Mouse (Mus musculus): ENCODE data around the gene 4930469K13Rik. TPM values are rescaled to one million over a fixed set of nuclear protein-coding genes. Genes with fewer than 3 reads are reported as not detected.
A peak's percentile ranks its signal among the peaks of the same experiment; 100 is the strongest.

The 4930469K13Rik gene
- polyA plus RNA-seq, 1 experiment = not detected

DNA sequence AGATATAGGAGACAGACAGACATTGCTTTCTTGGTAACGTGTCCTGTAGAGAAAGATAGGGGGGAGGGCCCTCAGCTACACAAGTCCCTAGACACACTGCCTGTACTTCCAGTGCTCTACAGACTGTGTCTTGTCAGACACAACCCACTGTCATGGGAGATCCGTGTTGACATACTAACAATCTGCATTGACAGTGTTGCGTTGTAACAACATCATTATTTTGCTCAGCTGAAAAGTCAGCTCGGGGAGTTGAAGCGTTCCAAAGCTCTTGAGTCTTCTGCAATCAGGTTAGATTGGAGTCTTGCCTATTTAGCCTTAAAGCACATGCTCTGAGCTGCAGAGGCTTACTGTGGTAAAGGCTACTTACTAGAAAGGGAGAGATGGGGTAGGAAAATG lies 50.8 kb downstream of the 4930469K13Rik start:
- H3K4me1 ChIP-seq (ENCODE audit: control insufficient read depth, insufficient read depth, insufficient read length) = peaks cover 6% of the 10 kb centered on the region; the same call in 1 of the 2 replicates
- no peaks in the 10 kb centered on the region for H3K36me3 ChIP-seq (ENCODE audit: control insufficient read depth, insufficient read depth, low read length)
- TF ChIP-seq CTCF (IDR thresholded peaks at IDR 0.05; ENCODE audit: extremely low read depth, insufficient read depth, insufficient read length, insufficient replicate concordance) (no peak), POLR2A (IDR thresholded peaks at IDR 0.05; ENCODE audit: low read depth, low read length) (no peak)
- H3K27me3 ChIP-seq (ENCODE audit: control insufficient read depth, insufficient read depth, low read length) = no peaks in the 10 kb centered on the region
- peak overlapping the region; percentile 69 for H3K4me3 ChIP-seq (ENCODE audit: extremely low read depth, insufficient read depth, insufficient read length)
- H3K27ac ChIP-seq (ENCODE audit: insufficient read depth, low read length) = peak overlapping the region; percentile 91
- no peak for DNase-seq (ENCODE audit: low read depth in 1 of 2, low spot score in 2 of 2)
- WGBS = 14% methylated on average over 5 of the region's 5 CpGs

DNA sequence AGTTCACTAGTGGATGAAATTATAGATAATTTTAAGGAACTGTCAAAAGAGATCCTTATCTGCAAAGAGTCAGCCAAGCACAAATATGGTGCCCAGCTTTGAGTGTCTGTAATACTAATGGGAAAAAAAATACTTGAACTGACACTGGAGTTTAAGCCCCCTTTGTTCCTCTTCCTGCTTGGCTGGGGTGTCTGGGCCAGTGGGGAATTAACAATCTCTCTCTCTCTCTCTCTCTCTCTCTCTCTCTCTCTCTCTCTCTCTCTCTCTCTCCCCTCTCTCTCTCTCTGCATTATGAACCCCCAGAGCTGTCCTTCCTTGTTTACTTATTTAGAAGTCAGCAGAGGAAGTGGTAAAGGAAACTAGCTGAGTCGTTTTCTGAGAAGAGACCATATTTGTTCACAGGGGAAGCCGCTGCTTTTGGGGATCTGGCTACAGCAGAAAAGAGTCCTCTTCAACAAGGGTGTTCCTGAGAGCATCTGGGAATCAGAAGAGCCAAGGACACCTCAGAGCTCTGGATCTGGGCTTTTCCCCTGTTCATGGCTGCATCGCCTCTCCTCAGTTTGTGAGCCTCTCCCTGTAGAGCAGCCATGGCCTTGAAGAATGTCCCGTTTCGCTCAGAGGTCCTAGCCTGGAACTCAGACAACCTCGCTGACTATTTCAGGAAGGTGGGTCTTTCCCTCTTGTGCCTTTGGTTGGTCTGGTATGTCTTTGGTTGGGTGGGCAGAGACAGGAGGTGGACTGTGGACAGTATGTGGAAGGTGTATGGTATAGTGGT lies 51.4 kb downstream of the 4930469K13Rik start, which contains the start of gene Lcp2:
Gene Lcp2, plus strand, starts transcription at position 154 of the 775 bp plus-strand sequence.
- Histone ChIP-seq H3K36me3 (ENCODE audit: control insufficient read depth, insufficient read depth, low read length) (no peaks in the 10 kb centered on the region), H3K4me3 (ENCODE audit: extremely low read depth, insufficient read depth, insufficient read length) (peak within 1 kb of the TSS; percentile 69), H3K27me3 (ENCODE audit: control insufficient read depth, insufficient read depth, low read length) (no peaks in the 10 kb centered on the region), H3K4me1 (ENCODE audit: control insufficient read depth, insufficient read depth, insufficient read length) (peaks cover 6% of the 10 kb centered on the region; the same call in 1 of the 2 replicates), H3K27ac (ENCODE audit: insufficient read depth, low read length) (peak within 1 kb of the TSS; percentile 91)
- DNase-seq (ENCODE audit: low read depth in 1 of 2, low spot score in 2 of 2) = no peak
- TF ChIP-seq POLR2A (IDR thresholded peaks at IDR 0.05; ENCODE audit: low read depth, low read length) = no peak; the same call in 1 of the 2 replicates
- no peak for TF ChIP-seq CTCF (IDR thresholded peaks at IDR 0.05; ENCODE audit: extremely low read depth, insufficient read depth, insufficient read length, insufficient replicate concordance)
- WGBS = 9% methylated on average over 6 of the region's 6 CpGs

DNA sequence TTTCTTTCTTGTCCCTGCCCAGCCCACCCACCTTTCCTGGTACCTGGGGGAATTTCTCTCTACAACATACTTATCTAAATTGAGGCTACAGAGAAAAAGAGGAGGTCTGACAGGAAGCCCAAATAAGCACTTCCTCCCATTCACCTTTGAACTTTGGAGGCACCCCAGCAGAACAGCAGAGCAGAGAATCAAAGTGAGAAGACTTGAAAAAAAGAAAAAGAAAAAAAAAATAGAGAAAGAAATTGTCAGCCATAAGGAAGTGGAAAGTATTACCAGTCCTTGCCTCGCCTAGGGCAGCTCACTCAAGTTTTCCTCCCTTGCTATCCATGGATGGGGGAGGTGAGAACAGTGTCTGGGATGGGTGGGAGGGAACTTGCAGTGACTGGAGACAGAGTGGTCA lies 55.5 kb downstream of the 4930469K13Rik start:
- Histone ChIP-seq H3K27me3 (ENCODE audit: control insufficient read depth, insufficient read depth, low read length) (no peaks in the 10 kb centered on the region), H3K36me3 (ENCODE audit: control insufficient read depth, insufficient read depth, low read length) (no peaks in the 10 kb centered on the region), H3K27ac (ENCODE audit: insufficient read depth, low read length) (peak overlapping the region; percentile 22; the same call in 1 of the 2 replicates), H3K4me1 (ENCODE audit: control insufficient read depth, insufficient read depth, insufficient read length) (peaks cover 6% of the 10 kb centered on the region; the same call in 1 of the 2 replicates), H3K4me3 (ENCODE audit: extremely low read depth, insufficient read depth, insufficient read length) (no peak overlapping the region)
- WGBS = 35% methylated on average over 1 of the region's 1 CpGs
- DNase-seq (ENCODE audit: low read depth in 1 of 2, low spot score in 2 of 2) = no peak
- TF ChIP-seq POLR2A (IDR thresholded peaks at IDR 0.05; ENCODE audit: low read depth, low read length) = no peak
- TF ChIP-seq CTCF (IDR thresholded peaks at IDR 0.05; ENCODE audit: extremely low read depth, insufficient read depth, insufficient read length, insufficient replicate concordance) = no peak

DNA sequence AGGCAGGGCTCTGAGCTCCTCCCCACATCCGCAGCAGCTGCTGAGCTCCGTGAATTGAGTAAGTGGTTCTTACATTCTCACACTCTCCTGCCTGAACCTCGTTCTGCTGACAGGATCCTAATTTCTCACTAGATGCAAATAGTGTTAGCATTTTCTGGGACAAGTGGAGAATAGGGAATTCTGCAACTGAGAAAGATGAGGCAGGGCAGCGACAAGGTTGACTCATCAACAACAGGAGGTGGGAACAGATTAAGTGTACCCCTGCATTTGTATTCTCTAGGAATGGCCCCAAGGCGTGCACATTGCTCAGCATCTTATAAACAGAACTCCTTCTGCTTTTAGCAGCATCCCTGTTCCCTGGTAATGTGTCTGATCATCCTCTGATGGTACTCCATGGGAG lies 58.3 kb downstream of the 4930469K13Rik start:
- H3K4me3 ChIP-seq (ENCODE audit: extremely low read depth, insufficient read depth, insufficient read length) = no peak overlapping the region
- H3K27ac ChIP-seq (ENCODE audit: insufficient read depth, low read length) = no peak overlapping the region
- TF ChIP-seq CTCF (IDR thresholded peaks at IDR 0.05; ENCODE audit: extremely low read depth, insufficient read depth, insufficient read length, insufficient replicate concordance) (no peak), POLR2A (IDR thresholded peaks at IDR 0.05; ENCODE audit: low read depth, low read length) (no peak)
- H3K36me3 ChIP-seq (ENCODE audit: control insufficient read depth, insufficient read depth, low read length) = no peaks in the 10 kb centered on the region
- H3K27me3 ChIP-seq (ENCODE audit: control insufficient read depth, insufficient read depth, low read length) = no peaks in the 10 kb centered on the region
- peaks cover 6% of the 10 kb centered on the region; the same call in 1 of the 2 replicates for H3K4me1 ChIP-seq (ENCODE audit: control insufficient read depth, insufficient read depth, insufficient read length)
- WGBS = 90% methylated on average over 5 of the region's 5 CpGs
- DNase-seq (ENCODE audit: low read depth in 1 of 2, low spot score in 2 of 2) = no peak

DNA sequence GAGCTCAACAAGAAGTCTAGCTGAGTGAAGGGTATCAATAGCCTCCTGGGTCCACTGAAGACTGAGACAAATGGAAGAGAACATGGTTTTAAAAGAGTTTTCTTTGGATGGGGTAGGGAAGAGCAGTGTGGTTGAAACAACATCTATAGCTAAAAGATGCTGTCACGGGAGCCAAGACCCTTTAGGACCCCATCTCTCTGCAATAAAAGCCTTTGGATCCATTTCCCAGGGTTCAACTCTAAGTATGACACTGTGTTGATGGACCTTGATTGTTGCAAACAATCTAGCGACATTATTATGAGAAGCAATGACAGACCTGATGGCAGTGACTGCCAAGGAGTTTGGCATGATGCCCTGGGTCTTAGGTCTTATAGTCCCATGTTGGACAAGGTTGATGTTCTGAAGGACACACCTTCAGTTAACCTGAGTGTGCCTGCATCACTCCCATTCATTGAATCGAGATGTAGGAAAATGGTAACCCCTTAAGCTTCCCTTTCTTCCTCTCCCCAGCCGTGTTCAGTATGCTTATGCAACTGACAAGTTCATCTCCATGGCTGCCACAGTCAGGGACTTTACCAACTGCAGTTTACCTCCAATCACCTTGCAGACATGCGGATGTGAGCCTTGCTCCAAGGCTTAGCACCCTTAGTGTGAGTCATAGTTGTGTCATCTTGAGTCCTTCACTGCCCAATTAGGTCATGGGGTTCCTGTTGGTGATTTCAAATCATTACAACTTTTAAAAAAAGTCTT lies 62.3 kb downstream of the 4930469K13Rik start:
- TF ChIP-seq POLR2A (IDR thresholded peaks at IDR 0.05; ENCODE audit: low read depth, low read length) = no peak
- no peak overlapping the region for H3K27ac ChIP-seq (ENCODE audit: insufficient read depth, low read length)
- H3K36me3 ChIP-seq (ENCODE audit: control insufficient read depth, insufficient read depth, low read length) = no peaks in the 10 kb centered on the region
- WGBS = 78% methylated on average over 5 of the region's 5 CpGs
- H3K27me3 ChIP-seq (ENCODE audit: control insufficient read depth, insufficient read depth, low read length) = no peaks in the 10 kb centered on the region
- DNase-seq (ENCODE audit: low read depth in 1 of 2, low spot score in 2 of 2) = no peak
- peaks cover 17% of the 10 kb centered on the region; the same call in 1 of the 2 replicates for H3K4me1 ChIP-seq (ENCODE audit: control insufficient read depth, insufficient read depth, insufficient read length)
- H3K4me3 ChIP-seq (ENCODE audit: extremely low read depth, insufficient read depth, insufficient read length) = no peak overlapping the region

DNA sequence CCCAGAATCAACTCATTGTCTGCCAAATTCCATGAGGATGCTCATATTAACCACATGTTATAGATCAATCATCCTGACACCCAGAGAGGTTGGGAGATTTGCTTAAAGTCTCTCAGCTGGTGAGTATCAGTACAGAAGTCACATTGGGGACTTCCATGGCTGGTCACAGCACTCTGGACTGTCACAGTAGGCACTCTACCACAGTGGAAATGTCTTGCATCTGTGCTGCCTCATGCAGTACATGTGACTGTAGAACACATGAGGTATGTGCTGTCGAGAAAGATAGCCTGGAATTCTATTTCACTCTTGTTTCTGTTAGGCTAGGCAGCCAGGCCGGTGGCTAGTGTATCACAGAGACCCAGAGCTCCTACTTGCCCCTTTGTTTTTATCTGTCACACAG lies 63.6 kb downstream of the 4930469K13Rik start:
- no peak overlapping the region for H3K4me3 ChIP-seq (ENCODE audit: extremely low read depth, insufficient read depth, insufficient read length)
- peaks cover 17% of the 10 kb centered on the region; the same call in 1 of the 2 replicates for H3K4me1 ChIP-seq (ENCODE audit: control insufficient read depth, insufficient read depth, insufficient read length)
- 73% methylated on average over 2 of the region's 2 CpGs for WGBS
- H3K27ac ChIP-seq (ENCODE audit: insufficient read depth, low read length) = no peak overlapping the region
- no peaks in the 10 kb centered on the region for H3K27me3 ChIP-seq (ENCODE audit: control insufficient read depth, insufficient read depth, low read length)
- no peak for DNase-seq (ENCODE audit: low read depth in 1 of 2, low spot score in 2 of 2)
- TF ChIP-seq POLR2A (IDR thresholded peaks at IDR 0.05; ENCODE audit: low read depth, low read length) (no peak), CTCF (IDR thresholded peaks at IDR 0.05; ENCODE audit: extremely low read depth, insufficient read depth, insufficient read length, insufficient replicate concordance) (no peak)
- no peaks in the 10 kb centered on the region for H3K36me3 ChIP-seq (ENCODE audit: control insufficient read depth, insufficient read depth, low read length)
